Mouse (Mus musculus) heart, adult 8-10 months (tissue): ENCODE measurements around the gene Rab4b. TPM values are rescaled to one million over a fixed set of nuclear protein-coding genes. Genes with fewer than 3 reads are reported as not detected.

ENCODE experiments used
- DNase-seq: peaks from one replicate; pipeline ENCODE4 v3.0.0; 2022; ENCODE audit warnings: low spot score
- total RNA-seq, 4 experiments: library from RNA; stranded (reverse); gene quantifications; 2 replicates each; pipeline ENCODE4 v1.2.4; 2022

The Rab4b gene
- total RNA-seq, 4 experiments from 2014 or later, result 9.4 to 13.5 (median 12.3) TPM

DNA sequence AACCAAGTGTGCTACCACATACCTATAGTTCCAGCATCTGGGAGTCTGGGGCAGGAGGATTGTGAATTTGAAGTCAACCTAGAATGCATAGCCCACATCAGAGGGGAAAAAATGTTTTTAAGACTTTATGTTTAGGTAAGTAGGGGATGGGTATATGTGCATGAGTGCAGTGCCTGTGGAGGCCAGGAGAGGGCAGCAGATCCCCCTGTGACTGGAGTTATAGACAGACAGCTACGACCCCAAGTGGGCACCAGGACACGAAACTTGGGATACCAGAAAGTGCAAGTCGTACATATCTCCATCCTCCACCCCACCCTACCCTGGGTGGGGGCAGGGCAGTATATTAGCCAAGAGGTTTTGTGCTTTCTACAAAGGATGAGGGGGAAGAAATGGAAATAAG lies 6.3 kb upstream of the Rab4b start:
- no peak for DNase-seq

GRCm38 (mm10) chr7:27182498-27182897 lies 3.8 kb upstream of the Rab4b start:
- no peak for DNase-seq

DNA sequence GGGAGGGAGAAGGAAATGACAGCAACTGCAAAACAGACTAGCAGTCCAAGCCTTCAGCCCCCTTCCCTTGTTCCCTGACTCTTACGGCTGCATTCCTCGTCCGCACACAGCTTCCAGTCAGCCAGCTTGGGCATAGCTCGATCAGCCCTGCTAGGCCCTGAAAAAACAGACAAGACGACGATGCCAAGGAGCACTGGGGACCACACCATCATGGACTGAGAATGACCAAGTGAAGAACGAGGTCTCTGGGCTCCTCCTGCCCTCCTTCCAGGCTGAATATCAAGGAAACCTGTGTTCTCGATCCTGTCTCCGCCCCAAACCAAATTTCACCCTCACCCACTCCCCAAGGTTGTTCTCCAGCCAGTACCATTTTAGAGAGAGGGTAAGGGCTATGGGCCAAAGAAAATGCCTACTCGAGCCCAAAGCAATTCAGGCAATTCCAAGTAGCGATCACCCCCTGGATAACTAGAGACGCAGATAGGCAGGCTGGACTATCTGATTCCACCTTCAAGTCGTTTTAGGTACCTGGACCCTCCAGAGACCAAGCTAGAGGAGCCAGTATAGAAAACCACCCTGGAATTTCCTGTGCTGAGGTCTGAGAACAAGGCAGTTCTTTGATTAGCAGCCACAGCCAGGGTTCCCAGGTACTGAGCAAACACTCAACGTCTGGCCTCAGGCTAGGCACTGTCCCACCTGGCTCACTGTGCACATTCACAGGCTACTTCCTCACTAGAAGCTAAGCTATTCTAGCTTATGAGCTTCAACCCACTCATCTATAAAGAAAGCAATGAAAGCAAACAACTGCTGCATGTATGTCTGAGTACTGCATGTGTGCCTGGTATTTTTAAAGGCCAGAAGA lies 2.4 kb upstream of the Rab4b start, which contains the start of the genes Gm21983 and Mia:
Gm21983 (minus strand) TSS at position 250 of the 859 bp plus-strand sequence.
Mia (minus strand) TSS at position 321 of the 859 bp plus-strand sequence.
- DNase-seq, result no peak

- peak; percentile 69 for DNase-seq
Measured at GRCm38 (mm10) chr7:27180036-27180435, 1.3 kb upstream of the Rab4b start.

- DNase-seq, result no peak
Measured at GRCm38 (mm10) chr7:27179217-27179918, 672 bp upstream of the Rab4b start.

GRCm38 (mm10) chr7:27177942-27178323 lies 763 bp downstream of the Rab4b start:
- DNase-seq, result no peak

DNA sequence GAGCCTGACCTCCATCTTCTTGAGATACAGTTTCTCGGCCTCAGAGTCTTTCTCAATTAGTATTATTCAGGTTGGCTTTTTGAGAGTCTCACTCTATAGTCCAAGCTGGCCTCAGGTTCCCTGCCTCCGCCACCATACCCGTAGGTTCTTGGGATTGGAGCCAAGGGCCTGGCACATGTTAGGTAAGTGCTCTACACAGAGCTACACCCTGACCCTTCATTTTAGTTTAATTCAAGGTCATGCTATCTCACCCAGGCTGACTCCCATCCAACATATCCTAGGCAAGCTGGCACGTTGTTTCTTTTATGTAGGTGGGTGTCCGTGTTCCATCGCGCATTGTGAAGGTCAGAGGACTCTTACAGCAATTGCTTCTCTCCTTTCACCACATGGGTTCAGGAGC lies 3.8 kb downstream of the Rab4b start:
- no peak for DNase-seq

DNA sequence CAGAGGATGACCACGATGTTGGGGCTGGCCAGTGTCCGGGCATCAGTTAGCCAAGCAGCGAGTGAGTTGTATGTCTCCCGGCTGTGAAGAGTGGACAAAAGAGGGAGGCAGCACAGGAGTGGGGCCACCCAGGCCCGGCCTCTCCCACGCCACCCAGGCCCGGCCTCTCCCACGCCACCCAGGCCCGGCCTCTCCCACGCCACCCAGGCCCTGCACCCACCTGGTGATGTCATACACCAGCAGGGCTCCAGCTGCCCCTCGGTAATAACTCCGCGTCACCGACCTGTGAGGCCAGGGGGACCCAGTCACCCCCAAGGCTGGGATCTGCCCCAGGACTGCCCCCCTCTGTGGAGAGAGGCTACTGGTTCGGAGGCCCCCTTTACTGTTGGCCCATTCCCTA lies 4.2 kb downstream of the Rab4b start:
- no peak for DNase-seq

DNA sequence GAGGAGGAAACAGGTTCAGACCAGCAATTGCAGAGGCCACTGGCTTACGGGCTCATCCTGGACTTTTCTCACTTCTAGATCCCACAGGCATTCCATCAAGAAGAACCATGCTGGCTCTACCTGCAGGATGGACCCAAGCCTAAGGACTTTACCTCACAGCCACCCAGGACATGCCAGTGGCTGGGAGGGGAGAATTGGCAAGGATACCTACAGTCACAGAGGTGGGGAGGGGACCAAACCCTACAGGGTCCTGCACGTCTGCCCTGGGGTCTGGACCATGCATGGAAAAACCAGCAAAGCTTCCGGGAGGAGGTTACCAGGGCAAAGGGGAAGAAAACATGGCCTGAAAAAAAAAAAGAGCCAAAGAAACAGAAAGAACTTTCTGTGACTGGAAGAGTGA lies 7.7 kb downstream of the Rab4b start:
- no peak for DNase-seq

- no peak for DNase-seq
Measured at GRCm38 (mm10) chr7:27168371-27168770, 10.3 kb downstream of the Rab4b start.

DNA sequence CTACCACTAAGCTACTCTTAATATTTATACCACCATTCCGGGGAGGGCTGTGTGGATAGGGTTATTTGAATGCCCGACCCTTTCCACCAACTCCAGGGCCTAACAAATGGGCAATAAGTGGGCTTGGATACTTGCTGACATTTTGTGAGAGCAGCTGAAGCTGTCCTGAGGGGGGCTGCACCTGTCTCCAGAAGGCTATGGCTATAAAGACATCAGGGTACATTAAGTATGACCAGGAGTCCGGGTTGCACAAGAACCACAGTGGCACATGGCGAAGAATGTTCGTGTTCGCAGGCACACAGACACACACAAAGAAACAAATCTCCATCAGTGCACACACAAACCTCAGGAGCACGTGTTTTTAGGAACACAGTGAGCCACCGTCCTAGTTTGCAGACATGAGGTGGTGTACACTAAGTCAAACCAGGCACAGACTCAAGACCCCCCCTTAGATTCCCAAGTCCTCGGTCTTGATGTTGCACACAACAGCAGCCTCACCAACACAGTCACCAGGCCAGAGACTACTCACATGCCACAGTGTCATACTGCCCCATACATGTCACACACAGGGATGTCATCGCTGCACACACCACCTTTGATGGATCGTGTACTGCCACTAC lies 11.1 kb downstream of the Rab4b start:
- DNase-seq, result no peak

DNA sequence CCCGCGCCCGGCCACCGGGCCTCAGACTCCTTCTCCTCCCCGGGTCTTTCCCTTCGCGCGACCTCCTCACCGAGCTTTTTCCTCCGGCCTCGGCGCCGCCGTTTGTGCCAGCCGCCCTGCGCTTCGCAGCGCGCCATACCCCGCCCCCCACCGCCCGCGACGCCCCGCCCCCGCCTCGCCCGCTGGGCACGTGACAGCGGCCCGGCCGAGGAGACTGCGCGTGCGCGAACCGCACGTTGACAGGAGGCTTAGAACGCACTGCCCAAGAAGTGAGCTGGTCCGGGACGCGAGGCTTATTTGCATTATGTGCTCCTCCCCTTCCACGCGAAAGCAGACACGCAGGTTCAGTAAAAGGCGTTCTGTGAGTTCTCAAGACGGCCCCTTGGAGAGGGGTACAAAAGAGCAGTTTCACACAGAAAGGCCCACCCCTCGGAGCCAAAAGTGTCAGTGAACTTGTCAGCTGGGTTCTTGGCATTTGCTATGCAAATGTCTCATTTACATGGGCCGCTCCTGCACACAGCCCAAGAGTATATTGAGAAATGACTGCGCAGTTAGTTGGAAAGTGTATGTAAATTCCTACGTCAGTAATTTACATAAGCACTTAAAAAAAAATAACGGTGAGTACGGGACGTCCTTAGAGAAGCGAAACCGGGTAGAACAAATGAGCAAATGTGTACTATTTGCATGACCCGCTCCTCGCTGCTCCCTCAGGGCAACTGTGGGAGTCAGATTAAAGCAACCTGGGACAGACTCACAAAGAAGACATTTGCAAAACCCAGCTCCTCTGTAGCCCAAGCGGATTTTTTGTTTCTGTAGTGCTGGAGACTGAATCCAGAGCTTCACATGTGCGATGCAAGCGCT lies 11.9 kb downstream of the Rab4b start, which contains the start of gene Egln2:
Egln2 (minus strand) TSS at position 189 of the 861 bp plus-strand sequence.
- DNase-seq, result peak; percentile 93

DNA sequence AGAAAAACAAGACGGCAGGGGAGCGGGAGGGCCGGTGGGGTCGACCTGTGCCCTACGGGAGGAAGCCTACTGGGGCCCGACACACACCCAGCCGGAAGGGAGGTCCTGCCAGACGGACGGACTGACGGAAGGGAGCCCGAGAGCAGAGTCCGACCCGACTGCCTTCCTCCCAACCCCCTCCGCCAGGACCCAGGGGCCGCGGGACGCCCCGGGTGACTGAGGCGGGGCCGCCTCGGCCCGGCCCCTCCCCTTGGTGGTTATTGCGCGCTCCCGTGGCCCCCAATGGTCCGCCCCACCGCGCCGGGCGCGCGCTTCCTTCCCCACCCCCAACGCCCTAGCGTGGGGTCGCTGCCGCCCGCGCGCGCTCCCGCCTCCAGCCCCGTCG lies 12.5 kb downstream of the Rab4b start:
- peak; percentile 88 for DNase-seq

DNA sequence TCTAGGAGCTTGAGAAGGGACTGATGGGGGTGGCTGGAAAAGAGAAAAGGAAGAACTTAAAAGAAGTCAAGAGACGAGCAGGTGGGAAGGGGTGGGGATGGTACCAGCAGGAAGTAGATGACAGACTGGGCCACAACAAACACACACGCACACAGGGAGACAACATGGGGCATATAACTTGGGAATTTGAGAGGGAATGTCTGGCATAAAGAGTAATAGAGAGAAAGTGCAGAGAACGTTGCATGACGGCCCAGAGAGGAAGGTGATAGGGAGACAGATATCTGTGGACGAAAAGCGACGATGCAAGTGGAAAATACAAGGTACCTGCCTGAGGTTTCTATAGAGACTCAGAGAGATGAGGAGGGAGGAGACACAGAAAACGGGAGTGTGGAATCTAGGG lies 13.0 kb downstream of the Rab4b start:
- DNase-seq, result no peak

- no peak for DNase-seq
Measured at GRCm38 (mm10) chr7:27165007-27165655, 13.6 kb downstream of the Rab4b start.

DNA sequence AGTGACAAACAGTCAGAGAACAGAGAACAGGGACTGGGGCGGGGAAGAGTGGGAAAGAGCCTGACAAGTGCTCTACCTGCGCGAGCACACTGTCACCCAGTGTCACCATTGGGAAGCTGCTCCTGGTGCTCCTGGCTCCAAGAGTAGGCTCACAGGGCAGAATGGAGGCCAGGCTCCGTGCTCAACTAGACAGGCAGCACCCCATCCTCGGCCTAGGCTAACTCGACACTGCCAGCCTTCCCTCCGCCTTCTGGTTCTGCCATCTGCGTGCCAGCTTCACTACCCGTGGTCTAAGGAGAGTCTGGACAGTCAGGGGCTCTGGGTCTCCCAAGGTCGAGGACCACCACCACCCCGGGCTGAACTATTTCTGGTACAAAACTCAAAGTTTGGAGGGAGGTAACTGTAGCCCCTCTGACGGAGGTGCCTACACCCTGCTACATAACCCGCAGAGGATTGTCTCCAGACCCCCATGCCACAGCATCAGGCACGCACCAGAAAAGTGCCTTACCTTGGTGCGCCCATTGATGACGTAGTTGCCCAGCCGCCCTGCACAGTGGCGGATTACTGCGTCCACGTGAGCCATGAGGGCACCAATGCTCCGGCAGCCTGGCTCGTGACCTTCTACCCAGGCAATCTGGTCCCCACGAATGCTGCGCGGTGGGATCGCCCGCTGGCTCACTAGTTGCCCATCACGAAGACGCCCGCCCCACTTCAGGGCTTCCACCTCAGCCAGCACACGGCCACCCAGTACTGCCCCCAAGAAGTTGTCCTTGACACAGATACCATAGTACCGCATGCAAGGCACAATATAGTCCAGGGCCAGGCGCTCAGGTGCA lies 14.4 kb downstream of the Rab4b start:
- no peak for DNase-seq

GRCm38 (mm10) chr7:27163450-27163805 lies 15.3 kb downstream of the Rab4b start:
- no peak for DNase-seq

DNA sequence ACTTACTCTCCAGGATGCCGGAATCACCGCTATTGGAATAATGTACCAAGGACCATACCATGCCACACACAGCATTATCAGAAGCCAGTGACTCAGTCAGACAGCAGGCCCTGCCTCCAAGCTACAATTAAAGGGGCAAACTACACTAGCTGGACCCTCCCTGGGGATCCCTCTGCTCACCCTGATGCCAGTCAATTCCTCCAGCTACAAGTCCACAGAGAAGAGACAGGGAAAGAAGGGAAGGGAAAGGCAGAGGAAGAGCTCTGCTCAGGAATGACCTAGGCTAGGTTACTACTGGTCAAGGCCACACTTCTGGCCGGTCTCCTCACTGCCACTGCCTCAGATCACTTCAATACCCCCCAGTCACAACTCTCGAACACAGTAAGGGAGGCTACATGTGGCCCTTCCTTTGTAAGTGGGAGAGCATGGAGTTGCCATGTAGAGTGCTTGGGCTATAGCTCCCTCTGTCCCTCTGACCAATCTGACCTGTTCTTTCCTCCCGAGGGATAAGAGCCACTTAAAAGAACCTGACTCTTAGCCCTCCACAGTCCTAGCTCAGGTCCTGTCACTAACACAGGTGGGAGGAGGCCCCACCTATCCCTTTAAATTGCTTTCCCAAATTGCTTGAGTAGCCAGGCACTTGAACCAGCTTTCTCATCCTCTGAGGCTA lies 15.8 kb downstream of the Rab4b start:
- DNase-seq, result no peak

GRCm38 (mm10) chr7:27161744-27162143 lies 17.0 kb downstream of the Rab4b start:
- DNase-seq, result no peak
